Mouse (Mus musculus): ENCODE measurements at regions not wholly inside any gene's neighbourhood (a gene's known extent, or its start where the extent isn't known, plus 50 kb on each side); places are given as distances from the start of the nearest gene placed in this dataset.

GRCm38 (mm10) chr4:105909272-105909671 is 119.6 kb downstream of the Gm12728 start:
- TF ChIP-seq EP300 (IDR thresholded peaks at IDR 0.05; ENCODE audit: low read depth in 1 of 2, low read length in 2 of 2), result no peak
- no peak for TF ChIP-seq CTCF (IDR thresholded peaks at IDR 0.05 in 2 of 3, conservative IDR thresholded peaks at IDR 0.05 in 1 of 3; ENCODE audit: control insufficient read depth in 1 of 3, insufficient read depth in 1 of 3, low read depth in 2 of 3, low read length in 3 of 3, poor library complexity in 1 of 3, severe bottlenecking in 1 of 3)
- no peak for TF ChIP-seq POLR2A (IDR thresholded peaks at IDR 0.05; ENCODE audit: control insufficient read depth in 1 of 2, insufficient read depth in 1 of 2, low read depth in 1 of 2, low read length in 2 of 2, poor library complexity in 1 of 2)
- TF ChIP-seq ZNF384 (IDR thresholded peaks at IDR 0.05; ENCODE audit: low read depth, low read length), result no peak
- no peak for TF ChIP-seq HCFC1 (IDR thresholded peaks at IDR 0.05; ENCODE audit: low read depth, low read length)
- no peak for TF ChIP-seq NRF1 (IDR thresholded peaks at IDR 0.05; ENCODE audit: insufficient read depth, low read depth, low read length, poor library complexity, severe bottlenecking)
- no peak for TF ChIP-seq MXI1 (IDR thresholded peaks at IDR 0.05; ENCODE audit: low read depth, low read length)
- no peak for TF ChIP-seq USF2 (IDR thresholded peaks at IDR 0.05; ENCODE audit: borderline replicate concordance in 1 of 2, insufficient read depth in 1 of 2, low read depth in 1 of 2, low read length in 2 of 2)
- no peak for TF ChIP-seq JUND (IDR thresholded peaks at IDR 0.05; ENCODE audit: low read depth, low read length)
- TF ChIP-seq UBTF (IDR thresholded peaks at IDR 0.05; ENCODE audit: borderline replicate concordance, insufficient read depth, low read depth, low read length), result no peak
- TF ChIP-seq BHLHE40 (IDR thresholded peaks at IDR 0.05; ENCODE audit: borderline replicate concordance, low read depth, low read length), result no peak
- TF ChIP-seq TCF12 (IDR thresholded peaks at IDR 0.05; ENCODE audit: low read depth, low read length), result no peak
